Mouse (Mus musculus): ENCODE results near the gene Ptprd.

DNA sequence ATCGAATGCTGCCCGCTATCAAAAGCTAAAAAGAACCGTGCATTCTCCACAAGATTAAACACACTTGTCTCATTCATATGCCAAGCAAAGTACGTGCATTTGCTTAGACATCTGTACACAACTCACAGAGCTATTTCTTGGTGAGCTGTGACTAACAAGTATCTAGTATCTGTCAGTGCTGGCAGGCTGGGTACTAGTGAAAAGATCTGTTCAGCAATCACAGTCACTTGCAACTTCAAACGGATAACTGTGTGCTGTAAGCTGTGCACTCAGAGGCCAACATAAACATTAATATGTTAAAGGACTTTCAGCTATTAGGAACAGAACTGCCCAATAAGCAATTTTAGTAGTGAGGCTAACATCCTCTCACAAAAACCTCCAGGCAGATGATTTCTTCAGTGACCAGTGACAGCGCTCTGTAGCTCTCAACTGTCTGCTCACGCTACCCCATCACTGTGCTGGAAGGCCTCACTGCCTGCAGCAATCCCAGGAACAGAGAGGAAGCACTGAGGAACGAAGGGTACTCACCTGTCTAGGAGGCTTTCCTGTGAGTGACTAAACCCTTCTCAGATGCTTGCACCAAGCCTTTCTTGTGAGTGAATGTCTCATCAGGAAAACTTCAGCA, 1918.9 kb downstream of the Ptprd start:
- TF ChIP-seq CTCF (IDR thresholded peaks at IDR 0.05; ENCODE audit: low read depth) (no peak), EP300 (IDR thresholded peaks at IDR 0.05; ENCODE audit: low read depth) (no peak)
